Mouse (Mus musculus) embryonic stem cell, embryonic (primary cell): Measurements from ENCODE around the gene AC131692.1.

Experiments
- CTCF ChIA-PET, 4 experiments: fragments of 300-600 bp in 2 of 4; fragments of 350-600 bp in 2 of 4; sonication (Branson Sonifier 250); formaldehyde crosslinking; loops; one replicate each; lab custom pipeline; 2022; ENCODE audit warnings: inconsistent platforms in 2 of 4; lab: Charles Lee
- POLR2A ChIA-PET, 4 experiments: fragments of 300-600 bp in 2 of 4; fragments of 350-600 bp in 2 of 4; sonication (Branson Sonifier 250); formaldehyde crosslinking; loops; one replicate each; lab custom pipeline; 2022; ENCODE audit warnings: antibody characterized with exemption in 4 of 4, inconsistent platforms in 1 of 4; lab: Charles Lee

AC131692.1 gene

DNA sequence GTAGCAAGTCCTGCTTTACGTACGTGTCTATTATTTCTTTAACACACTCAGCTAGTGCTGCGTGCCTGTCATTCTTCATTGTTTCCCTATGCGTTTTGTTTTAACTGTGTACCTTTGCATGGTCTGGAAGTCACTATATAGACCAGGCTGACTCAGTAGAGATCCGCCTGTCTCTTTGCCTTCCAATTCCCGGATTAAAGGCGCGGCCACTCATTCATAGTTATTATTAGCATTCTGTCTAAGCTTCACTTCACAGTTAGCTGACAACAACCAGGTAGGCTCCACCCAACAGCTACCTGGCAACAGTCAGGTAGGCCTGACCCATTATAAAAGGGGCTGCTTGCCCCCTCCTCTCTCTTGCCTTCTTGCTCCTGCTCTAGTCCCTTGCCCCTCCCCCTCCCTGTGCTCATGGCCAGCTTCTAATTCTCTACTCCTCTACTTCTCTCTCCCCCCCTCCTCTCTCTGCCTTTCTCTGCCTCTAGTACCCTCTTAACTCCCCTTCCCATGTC is 24.5 kb downstream of the AC131692.1 start:
- ChIA-PET CTCF (interaction anchor here in 3 of 4 experiments (0.5 to 1.8 kb wide), 15 partner anchors 9 to 332 kb away, joined by 3 to 8 read pairs (median 4); partner anchors contain the start of genes Snx15 (in 2 of the 3), Arl2 (in 1 of the 3), Atg2a (in 1 of the 3) and Capn1 (in 1 of the 3)), POLR2A (interaction anchor here (0.6 to 11.3 kb wide), 108 partner anchors 9 to 1806 kb away, joined by 3 to 135 read pairs (median 4); partner anchors contain the start of genes Arl2 (in 3 of the 4), Cdca5 (in 3 of the 4), Snx15 (in 3 of the 4) and Tm7sf2 (in 3 of the 4))

DNA sequence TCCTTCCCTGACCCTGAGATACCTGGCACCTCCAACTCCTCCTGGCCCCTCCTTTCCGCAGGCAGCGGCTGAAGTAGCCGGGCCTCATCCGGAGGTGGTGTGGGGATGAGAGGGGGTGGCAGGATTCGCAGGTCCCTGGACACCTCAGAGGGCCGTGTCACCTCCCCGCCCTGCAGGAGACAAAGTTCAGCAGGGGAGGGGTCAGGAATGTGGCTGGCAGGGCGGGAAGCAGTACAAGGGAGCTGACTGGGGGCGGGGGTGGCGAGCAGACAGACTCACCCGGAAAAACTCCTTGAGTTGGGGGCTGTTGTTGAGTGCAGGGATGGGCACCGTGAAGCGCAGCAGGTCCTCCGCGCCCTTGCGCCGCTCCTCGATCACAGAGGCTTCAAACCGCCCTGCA is 27.5 kb downstream of the AC131692.1 start:
- CTCF ChIA-PET: interaction anchor here in 3 of 4 experiments (0.6 to 3.1 kb wide), 6 partner anchors 18 to 104 kb away, joined by 3 to 8 read pairs (median 3); partner anchors contain the start of gene Tm7sf2 (in 1 of the 3)
- POLR2A ChIA-PET: interaction anchor here in 3 of 4 experiments (0.6 to 11.3 kb wide), 31 partner anchors 17 to 1606 kb away, joined by 3 to 135 read pairs (median 4); partner anchors contain the start of genes Capn1 (in 2 of the 3), Cdca5 (in 2 of the 3), Mrpl49 (in 2 of the 3) and Tm7sf2 (in 2 of the 3)

DNA sequence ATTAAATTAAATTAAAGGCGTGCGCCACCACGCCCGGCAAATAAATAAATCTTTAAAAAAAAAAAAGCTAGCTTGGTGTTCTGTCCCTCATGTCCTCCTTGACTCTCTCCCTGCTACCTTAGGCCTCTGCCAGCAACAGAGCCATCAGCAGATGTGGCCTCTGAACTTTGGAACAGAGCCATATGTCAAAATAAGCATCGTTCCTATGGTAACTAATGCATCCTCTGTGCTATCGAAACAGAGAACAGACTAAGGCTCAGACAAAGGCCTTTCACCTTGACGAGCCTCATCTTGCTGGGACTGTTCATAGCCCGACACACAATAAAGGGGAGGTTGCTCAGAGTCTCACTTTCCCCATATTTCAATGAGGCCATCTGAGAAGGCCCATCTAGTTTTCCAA is 29.1 kb downstream of the AC131692.1 start:
- CTCF ChIA-PET: interaction anchor here in 2 of 4 experiments (0.5 to 1.3 kb wide), 4 partner anchors 105 to 336 kb away, joined by 3 to 6 read pairs (median 4); partner anchors contain the start of gene Pola2 (in 2 of the 2)
- POLR2A ChIA-PET: interaction anchor here in 2 of 4 experiments (0.6 to 11.3 kb wide), 13 partner anchors 13 to 336 kb away, joined by 3 to 135 read pairs (median 4); partner anchors contain the start of genes Cdca5 (in 2 of the 2), Tm7sf2 (in 2 of the 2), Zfpl1 (in 2 of the 2) and Arl2 (in 1 of the 2)

- POLR2A ChIA-PET: interaction anchor here (0.5 to 11.3 kb wide), 12 partner anchors 28 to 725 kb away, joined by 3 to 135 read pairs (median 3); partner anchors contain the start of genes Cdca5 (in 2 of the 4) and Zfpl1 (in 2 of the 4)
- CTCF ChIA-PET: interaction anchor here in 2 of 4 experiments (0.6 to 1.4 kb wide), 5 partner anchors 33 to 338 kb away, joined by 3 to 5 read pairs (median 4); no protein-coding TSS in a partner anchor
Measured at GRCm38 (mm10) chr19:6124898-6125297, 30.7 kb downstream of the AC131692.1 start.

GRCm38 (mm10) chr19:6126289-6126688 is 32.1 kb downstream of the AC131692.1 start:
- CTCF ChIA-PET: interaction anchor here in 2 of 4 experiments (1.4 to 2.6 kb wide), 2 partner anchors 34 to 108 kb away, joined by 3 to 9 read pairs; no protein-coding TSS in a partner anchor
- POLR2A ChIA-PET: interaction anchor here in 2 of 4 experiments (1.7 to 3.0 kb wide), 7 partner anchors 41 to 338 kb away, joined by 6 to 23 read pairs (median 14); partner anchors contain the start of genes Capn1 (in 1 of the 2), Cdca5 (in 1 of the 2) and Zfpl1 (in 1 of the 2)

GRCm38 (mm10) chr19:6126789-6127580 is 32.8 kb downstream of the AC131692.1 start:
- POLR2A ChIA-PET: interaction anchor here (0.5 to 3.0 kb wide), 111 partner anchors 8 to 664 kb away, joined by 3 to 44 read pairs (median 5); partner anchors contain the start of genes Cdca5 (in 4 of the 4), Zfpl1 (in 4 of the 4), Arl2 (in 3 of the 4) and Pola2 (in 3 of the 4)
- CTCF ChIA-PET: interaction anchor here (0.5 to 2.6 kb wide), 36 partner anchors 8 to 402 kb away, joined by 3 to 23 read pairs (median 4); partner anchors contain the start of genes Arl2 (in 3 of the 4), Batf2 (in 3 of the 4), Pola2 (in 2 of the 4) and Sac3d1 (in 2 of the 4)

GRCm38 (mm10) chr19:6127760-6128341 is 33.6 kb downstream of the AC131692.1 start, which contains the start of gene Snx15:
TSS of gene Snx15 (minus strand) at chr19:6128304.
- ChIA-PET POLR2A (interaction anchor here (0.5 to 3.0 kb wide), 125 partner anchors 9 to 664 kb away, joined by 3 to 44 read pairs (median 5); partner anchors contain the start of genes Cdca5 (in 4 of the 4), Zfpl1 (in 4 of the 4), Arl2 (in 3 of the 4) and Pola2 (in 3 of the 4)), CTCF (interaction anchor here (0.5 to 2.6 kb wide), 40 partner anchors 9 to 687 kb away, joined by 3 to 23 read pairs (median 4); partner anchors contain the start of genes Arl2 (in 3 of the 4), Batf2 (in 3 of the 4), Cdc42ep2 (in 2 of the 4) and Pola2 (in 2 of the 4))

DNA sequence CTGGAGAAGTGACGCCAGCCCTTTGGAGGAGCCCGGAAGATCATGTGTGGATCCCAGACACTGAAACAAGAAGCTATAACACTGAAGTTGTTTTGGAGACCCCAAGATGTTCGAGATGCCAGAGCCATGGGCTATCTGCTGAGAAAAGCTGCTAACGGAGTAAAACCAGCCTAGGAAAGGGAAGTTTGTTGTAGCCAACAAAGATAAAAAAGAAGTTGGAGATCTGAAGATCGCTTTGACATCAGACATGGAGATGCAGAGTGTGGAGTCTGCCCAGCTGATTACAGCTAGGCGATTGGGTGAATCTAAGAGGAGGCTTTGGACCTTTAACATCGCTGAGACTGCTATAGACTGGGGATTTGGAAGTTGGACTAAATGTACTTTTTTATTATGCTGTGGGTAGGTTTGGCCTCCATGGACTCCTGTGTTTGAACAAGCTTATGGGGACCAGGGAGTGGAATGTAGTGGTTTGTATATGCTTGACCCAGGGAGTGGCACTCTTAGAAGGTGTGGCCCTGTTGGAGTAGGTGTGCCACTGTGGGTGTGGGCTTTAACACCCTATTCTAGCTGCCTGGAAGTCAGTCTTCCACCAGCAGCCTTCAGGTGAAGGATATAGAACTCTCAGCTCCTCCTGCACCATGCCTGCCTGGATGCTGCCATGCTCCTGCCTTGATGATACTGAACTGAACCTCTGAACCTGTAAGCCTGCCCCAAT is 36.4 kb downstream of the AC131692.1 start:
- CTCF ChIA-PET: interaction anchor here in 1 of 4 experiments (1.1 to 1.7 kb wide), 2 partner anchors 11 to 167 kb away, joined by 4 to 5 read pairs; partner anchors contain the start of genes Arl2 and Pola2
- POLR2A ChIA-PET: interaction anchor here (0.6 to 3.1 kb wide), 15 partner anchors 10 to 533 kb away, joined by 3 to 29 read pairs (median 4); partner anchors contain the start of genes Arl2 (in 3 of the 4), Batf2 (in 3 of the 4), Fau (in 2 of the 4) and Mrpl49 (in 2 of the 4)

DNA sequence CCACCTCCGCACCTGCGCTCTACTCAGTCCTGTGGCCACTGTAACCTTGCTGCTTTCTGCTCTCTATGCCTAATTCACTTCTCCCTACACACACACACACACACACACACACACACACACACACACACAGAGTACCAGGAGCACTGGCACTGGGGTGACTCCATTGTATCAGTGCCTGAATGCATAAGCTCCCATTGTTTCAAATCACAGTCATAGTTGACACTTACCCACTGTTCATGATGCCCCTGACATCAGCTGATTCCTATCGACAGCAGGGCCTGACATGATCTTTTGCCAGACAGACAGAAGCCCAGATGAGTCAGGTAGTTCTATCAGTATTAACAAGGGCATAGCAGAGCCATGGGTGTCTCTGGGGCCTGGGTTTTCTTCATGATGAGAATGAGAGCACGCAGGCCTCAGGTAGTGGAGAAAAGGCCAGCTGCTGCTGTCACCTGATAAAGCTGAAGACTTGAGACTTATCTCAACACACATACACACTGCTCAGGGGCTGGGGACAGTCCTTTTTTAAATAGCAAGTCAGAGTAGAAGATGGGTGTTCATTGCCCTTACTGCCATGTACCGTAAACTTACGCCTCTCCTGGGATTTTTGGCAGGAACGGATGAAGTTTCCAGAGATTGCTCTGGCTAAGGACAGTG is 38.1 kb downstream of the AC131692.1 start:
- ChIA-PET POLR2A (interaction anchor here (0.6 to 3.1 kb wide), 17 partner anchors 8 to 470 kb away, joined by 3 to 29 read pairs (median 4); partner anchors contain the start of genes Arl2 (in 4 of the 4), Batf2 (in 3 of the 4), Sac3d1 (in 2 of the 4) and Cdc42ep2 (in 1 of the 4)), CTCF (interaction anchor here in 2 of 4 experiments (0.6 to 1.2 kb wide), 4 partner anchors 9 to 357 kb away, joined by 3 to 4 read pairs (median 3); partner anchors contain the start of genes Arl2 (in 1 of the 2) and Batf2 (in 1 of the 2))

DNA sequence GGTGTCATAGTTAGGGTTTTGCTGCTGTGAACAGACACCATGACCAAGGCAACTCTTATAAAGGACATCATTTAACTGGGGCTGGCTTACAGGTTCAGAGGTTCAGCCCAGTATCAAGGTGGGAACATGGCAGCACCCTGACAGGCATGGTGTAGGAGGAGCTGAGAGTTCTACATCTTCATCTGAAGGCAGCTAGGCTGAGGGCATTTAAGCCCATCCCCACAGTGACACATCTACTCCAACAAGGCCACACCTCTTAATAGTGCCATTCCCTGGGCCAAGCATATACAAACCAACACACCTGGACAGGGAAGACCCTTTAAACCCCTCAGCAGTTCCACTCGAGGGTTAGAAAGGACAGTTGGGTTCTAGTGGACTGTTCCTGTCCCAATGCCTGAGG is 39.0 kb downstream of the AC131692.1 start:
- ChIA-PET CTCF (interaction anchor here in 1 of 4 experiments (0.7 kb wide), 1 partner anchor 226 kb away, joined by 3 read pairs; no protein-coding TSS in a partner anchor), POLR2A (interaction anchor here in 2 of 4 experiments (0.7 to 2.4 kb wide), 5 partner anchors 8 to 287 kb away, joined by 3 to 8 read pairs (median 4); partner anchors contain the start of genes Arl2 (in 2 of the 2), Batf2 (in 2 of the 2) and Cdca5 (in 1 of the 2))

- ChIA-PET POLR2A (interaction anchor here in 1 of 4 experiments (1.9 kb wide), 1 partner anchor 8 kb away, joined by 7 read pairs; the partner anchor contains the start of gene Snx15), CTCF (no interaction called here)
Measured at GRCm38 (mm10) chr19:6136397-6136796, 42.2 kb downstream of the AC131692.1 start.

DNA sequence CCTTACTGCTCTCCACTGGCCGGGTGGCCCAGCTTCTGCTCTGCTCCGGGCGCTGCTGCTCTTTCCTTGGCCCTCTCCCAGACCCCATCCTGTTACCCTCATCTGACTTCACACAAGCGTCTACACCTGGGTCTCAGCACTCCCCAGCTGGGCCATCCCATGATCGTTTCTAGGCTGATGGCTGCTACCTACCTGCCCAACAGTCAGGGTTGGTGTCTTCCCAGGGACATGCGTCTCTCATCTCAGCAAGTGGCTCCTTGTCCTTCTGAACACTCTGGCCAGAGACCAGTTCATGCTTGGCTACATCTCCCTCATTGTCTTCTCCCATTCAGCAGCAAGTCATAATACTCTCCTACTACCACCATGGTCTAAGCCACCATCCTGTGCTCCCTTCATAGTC is 45.5 kb downstream of the AC131692.1 start:
- CTCF ChIA-PET: interaction anchor here in 2 of 4 experiments (0.5 kb wide), 2 partner anchors 18 to 54 kb away, joined by 3 to 4 read pairs; no protein-coding TSS in a partner anchor

GRCm38 (mm10) chr19:6140374-6140677 is 46.1 kb downstream of the AC131692.1 start:
- CTCF ChIA-PET: interaction anchor here in 2 of 4 experiments (1.6 to 1.7 kb wide), 3 partner anchors 12 to 73 kb away, joined by 3 to 16 read pairs (median 6); partner anchors contain the start of genes Snx15 (in 1 of the 2) and Tm7sf2 (in 1 of the 2)
- POLR2A ChIA-PET: interaction anchor here in 3 of 4 experiments (0.8 to 3.1 kb wide), 14 partner anchors 8 to 193 kb away, joined by 3 to 37 read pairs (median 4); partner anchors contain the start of genes Sac3d1 (in 2 of the 3), Snx15 (in 2 of the 3), Pola2 (in 1 of the 3) and Znhit2 (in 1 of the 3)

More for the DNA sequence above, 45.5 kb downstream of the AC131692.1 start:
- POLR2A ChIA-PET: interaction anchor here in 2 of 4 experiments (0.5 to 3.1 kb wide), 7 partner anchors 9 to 112 kb away, joined by 3 to 29 read pairs (median 4); partner anchors contain the start of genes Sac3d1 (in 2 of the 2) and Snx15 (in 1 of the 2)

- CTCF ChIA-PET: interaction anchor here (0.6 to 1.7 kb wide), 47 partner anchors 9 to 353 kb away, joined by 3 to 16 read pairs (median 4); partner anchors contain the start of genes Gpha2 (in 3 of the 4), Snx15 (in 3 of the 4), Capn1 (in 2 of the 4) and Atg2a (in 1 of the 4)
- POLR2A ChIA-PET: interaction anchor here (0.5 to 3.1 kb wide), 91 partner anchors 8 to 456 kb away, joined by 3 to 37 read pairs (median 4); partner anchors contain the start of genes Sac3d1 (in 3 of the 4), Cdca5 (in 2 of the 4), Pola2 (in 2 of the 4) and Sf1 (in 2 of the 4)
Measured at GRCm38 (mm10) chr19:6140678-6141393, 46.6 kb downstream of the AC131692.1 start, which contains the start of gene Batf2. TSS of gene Batf2 (plus strand) at chr19:6140983.
